ENCODE assay signal across 8 mouse cellular contexts in genomic region chr3:81036554-81037311, GRCm38 (mm10). TPM values are rescaled to one million over a fixed set of nuclear protein-coding genes. Genes with fewer than 3 reads are reported as not detected.
DNase-seq lines count a peak whose midpoint lies in the region; ATAC-seq lines count a peak whose summit lies in the region.

No protein-coding gene starts in this region.

- peak; percentile 92 for ATAC-seq in hindbrain, embryonic 13.5 days (ENCODE audit: low FRiP score)

- no peaks in the 10 kb centered on the region for H3K9me3 ChIP-seq in hindbrain, embryonic 13.5 days

- no peaks in the 10 kb centered on the region; the same call in 1 of the 2 replicates for H3K79me2 ChIP-seq in macrophage (ENCODE audit: inconsistent target)

- peak; percentile 79 for DNase-seq in NIH3T3 (ENCODE audit: low read depth)
- peak; percentile 43 for DNase-seq in cerebellum, adult 9-11 months
- DNase-seq in frontal cortex, postnatal 36 days (ENCODE audit: low spot score in 2 of 2): peak; percentile 52 to 62
- peak; percentile 33 to 49 for DNase-seq in left cerebral cortex, adult 18-20 months (ENCODE audit: low spot score in 2 of 2)
- peak; percentile 49 to 64 for DNase-seq in right cerebral cortex, adult 2 months (ENCODE audit: low spot score in 2 of 2)
- DNase-seq in T-cell, adult 2 months (ENCODE audit: low spot score): no peak

- H3K4me3 ChIP-seq in hindbrain, embryonic 13.5 days: peak overlapping the region; percentile 77
- H3K4me3 ChIP-seq in macrophage (ENCODE audit: inconsistent target): peak overlapping the region; percentile 40

- H3K4me1 ChIP-seq in hindbrain, embryonic 13.5 days (replicated peaks): peaks cover 16% of the 10 kb centered on the region

- H3K27me3 ChIP-seq in hindbrain, embryonic 13.5 days: no peaks in the 10 kb centered on the region

- peak overlapping the region; percentile 93 for H3K4me2 ChIP-seq in hindbrain, embryonic 13.5 days

- H3K9ac ChIP-seq in hindbrain, embryonic 13.5 days: peak overlapping the region; percentile 78

- H3K36me3 ChIP-seq in hindbrain, embryonic 13.5 days: no peaks in the 10 kb centered on the region
- H3K36me3 ChIP-seq in macrophage (ENCODE audit: inconsistent target): no peaks in the 10 kb centered on the region

- peak overlapping the region; percentile 77 for H3K27ac ChIP-seq in hindbrain, embryonic 13.5 days
- no peak overlapping the region for H3K27ac ChIP-seq in macrophage

- under 1% methylated on average over 51 of the region's 68 CpGs for WGBS in hindbrain, embryonic 13.5 days
- 3% methylated on average over 48 of the region's 68 CpGs for WGBS in macrophage (ENCODE audit: missing documents)

RNA-seq across cellular contexts. Expression of gene Pdgfc, which starts 0.5 kb away (rescaled TPM):
- 5.3 and 6.8 TPM in 2 replicates for polyA plus RNA-seq in hindbrain, embryonic 13.5 days (2015; fragmentation: Nextera tagmentation; extraction: Ambion mirVana)
- total RNA-seq in left cerebral cortex, adult 18-20 months (2021): 1 to 10 TPM; 6.7 to 7.8 TPM
- total RNA-seq in macrophage (2018; cell fraction: chromatin; rRNA removed): 10 to 100 TPM in 23 of 26 experiments, 1 to 10 TPM in 3; 5.4 to 38.1 (median 14.5) TPM
- 10 to 100 TPM in 24 of 26 experiments, 1 to 10 TPM in 2; 8.2 to 44.1 (median 20.4) TPM for total RNA-seq in macrophage (2018; cell fraction: cytosol; rRNA removed)
- 10 to 100 TPM; 12.1 to 61.6 (median 24.7) TPM for total RNA-seq in macrophage (2018; cell fraction: nucleus; rRNA removed)
- polyA plus RNA-seq in macrophage (2018): 14.8 to 34.2 TPM (median 26.6 TPM) in 3 replicates
